Mouse (Mus musculus) liver, embryonic 11.5 days (tissue): ENCODE data around the gene Trappc2. TPM values are rescaled to one million over a fixed set of nuclear protein-coding genes. Genes with fewer than 3 reads are reported as not detected.

ENCODE experiments used
- ATAC-seq: fragments of 200-750 bp; cut with Nextera tagmentation; replicated peaks from 2 replicates; pipeline ENCODE4 v1.8.0; 2017; ENCODE audit warnings: moderate number of reproducible peaks, mild to moderate bottlenecking, moderate TSS enrichment, moderate library complexity; ENCODE audit not compliant: low FRiP score
- DNase-seq: peaks from one replicate; pipeline ENCODE4 v3.0.0-alpha.2; 2017; ENCODE audit warnings: low spot score
- H3K27ac ChIP-seq: fragments of 300-500 bp; sonication (generic); 2 replicates; pipeline ENCODE4 v1.5.1; 2014; ENCODE audit warnings: mild to moderate bottlenecking, low read depth, low read length, control low read depth
- H3K27me3 ChIP-seq: fragments of 300-500 bp; sonication (generic); replicated peaks from 2 replicates; pipeline ENCODE4 v1.6.1; 2014; ENCODE audit warnings: low read length, mixed read lengths; ENCODE audit not compliant: control insufficient read depth, insufficient read depth
- H3K36me3 ChIP-seq: fragments of 300-500 bp; sonication (generic); 2 replicates; pipeline ENCODE4 v1.6.1; 2014; ENCODE audit warnings: mild to moderate bottlenecking, low read length, moderate library complexity, mixed read lengths; ENCODE audit not compliant: control insufficient read depth, insufficient read depth
- H3K4me1 ChIP-seq: fragments of 300-500 bp; sonication (generic); replicated peaks from 2 replicates; pipeline ENCODE4 v1.6.1; 2014; ENCODE audit warnings: low read length, mixed read lengths; ENCODE audit not compliant: control insufficient read depth, insufficient read depth
- H3K4me2 ChIP-seq: fragments of 300-500 bp; sonication (generic); 2 replicates; pipeline ENCODE4 v1.6.1; 2014; ENCODE audit warnings: mild to moderate bottlenecking, control low read depth, moderate library complexity
- H3K4me3 ChIP-seq: fragments of 300-500 bp; sonication (generic); 2 replicates; pipeline ENCODE4 v1.5.1; 2014; ENCODE audit warnings: low read depth, low read length, control low read depth
- H3K9ac ChIP-seq: fragments of 300-500 bp; sonication (generic); 2 replicates; pipeline ENCODE4 v1.6.1; 2014; ENCODE audit warnings: low read depth, low read length, control low read depth
- H3K9me3 ChIP-seq: fragments of 300-500 bp; sonication (generic); 2 replicates; pipeline ENCODE4 v1.6.1; 2016; ENCODE audit warnings: low read length, inconsistent platforms, mixed read lengths; ENCODE audit not compliant: control insufficient read depth
- WGBS: fragments of 180-500 bp; shearing (Covaris S2); extraction: QIAGEN DNeasy Blood & Tissue Kit; methylation state at CpG from one replicate; pipeline ENCODE4 v1.1.7; 2014; 5-methylcytosine and 5-hydroxymethylcytosine counted together
- polyA plus RNA-seq: library from polyadenylated mRNA; unstranded; fragments of >200 nt; fragmentation: Nextera tagmentation; extraction: Ambion mirVana; gene quantifications from 2 replicates; pipeline ENCODE4 v1.2.1, GENCODE M21; 2014

The Trappc2 gene
- polyA plus RNA-seq = 24.0 and 25.4 TPM in 2 replicates

GRCm38 (mm10) chrX:166440036-166440615 lies at the start of gene Trappc2:
TSS of gene Trappc2 (plus strand) at chrX:166440574.
- no peak for DNase-seq
- H3K27me3 ChIP-seq = peaks cover 18% of the 10 kb centered on the region
- peak within 1 kb of the TSS; percentile 68 for H3K4me2 ChIP-seq
- peak within 1 kb of the TSS; percentile 71 for H3K27ac ChIP-seq
- ATAC-seq = peak; percentile 71
- no peaks in the 10 kb centered on the region; the same call in 1 of the 2 replicates for H3K4me1 ChIP-seq
- peak within 1 kb of the TSS; percentile 65 for H3K4me3 ChIP-seq
- WGBS = 11% methylated on average over 33 of the region's 36 CpGs
- H3K9ac ChIP-seq = peak within 1 kb of the TSS; percentile 77
- no peaks in the 10 kb centered on the region for H3K36me3 ChIP-seq
- H3K9me3 ChIP-seq = no peaks in the 10 kb centered on the region

GRCm38 (mm10) chrX:166393753-166394152 lies 46.6 kb upstream of the Trappc2 start:
- H3K27ac ChIP-seq = no peak overlapping the region
- H3K4me1 ChIP-seq = no peaks in the 10 kb centered on the region
- H3K4me3 ChIP-seq = no peak overlapping the region
- no peak for ATAC-seq
- H3K36me3 ChIP-seq = no peaks in the 10 kb centered on the region; the same call in 1 of the 2 replicates
- H3K9ac ChIP-seq = no peak overlapping the region
- no peak overlapping the region for H3K4me2 ChIP-seq
- no peaks in the 10 kb centered on the region; the same call in 1 of the 2 replicates for H3K27me3 ChIP-seq
- H3K9me3 ChIP-seq = no peaks in the 10 kb centered on the region
- DNase-seq = no peak
- 71% methylated on average over 1 of the region's 1 CpGs for WGBS

GRCm38 (mm10) chrX:166407865-166408264 lies 32.5 kb upstream of the Trappc2 start:
- ATAC-seq = peak; percentile 80
- Histone ChIP-seq H3K27ac (no peak overlapping the region), H3K27me3 (peaks cover 3% of the 10 kb centered on the region; the same call in 1 of the 2 replicates), H3K4me1 (no peaks in the 10 kb centered on the region), H3K4me2 (no peak overlapping the region), H3K9ac (no peak overlapping the region), H3K9me3 (no peaks in the 10 kb centered on the region), H3K4me3 (no peak overlapping the region), H3K36me3 (no peaks in the 10 kb centered on the region)
- no peak for DNase-seq

DNA sequence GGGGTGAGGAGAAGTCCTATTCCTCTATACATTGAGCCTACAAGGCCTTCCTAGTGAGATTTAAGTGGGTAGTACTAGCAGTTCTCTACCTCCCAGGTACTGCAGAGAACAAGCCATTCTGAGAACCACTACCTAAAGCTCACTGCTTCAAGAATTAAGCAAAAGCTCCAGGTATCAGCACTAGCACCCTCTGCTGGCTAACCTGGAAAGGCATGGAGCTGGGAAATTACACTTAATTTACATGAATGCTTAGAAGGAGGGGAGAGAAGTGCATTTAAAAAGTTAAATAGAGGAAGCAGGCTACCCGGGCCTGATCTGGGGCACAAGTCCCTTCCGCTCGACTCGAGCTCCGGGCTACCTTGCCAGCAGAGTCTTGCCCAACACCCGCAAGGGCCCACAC lies 24.2 kb upstream of the Trappc2 start:
- no peaks in the 10 kb centered on the region for H3K36me3 ChIP-seq
- no peak for DNase-seq
- H3K9ac ChIP-seq = no peak overlapping the region
- ATAC-seq = no peak
- no peaks in the 10 kb centered on the region for H3K9me3 ChIP-seq
- no peaks in the 10 kb centered on the region for H3K4me1 ChIP-seq
- H3K27me3 ChIP-seq = no peaks in the 10 kb centered on the region
- 84% methylated on average over 5 of the region's 6 CpGs for WGBS
- no peak overlapping the region for H3K27ac ChIP-seq
- no peak overlapping the region for H3K4me3 ChIP-seq
- no peak overlapping the region for H3K4me2 ChIP-seq

- no peaks in the 10 kb centered on the region for H3K9me3 ChIP-seq
- no peak overlapping the region for H3K4me2 ChIP-seq
- H3K4me1 ChIP-seq = no peaks in the 10 kb centered on the region
- 79% methylated on average over 2 of the region's 2 CpGs for WGBS
- H3K36me3 ChIP-seq = no peaks in the 10 kb centered on the region
- peaks cover under 1% of the 10 kb centered on the region; the same call in 1 of the 2 replicates for H3K27me3 ChIP-seq
- no peak overlapping the region for H3K4me3 ChIP-seq
- ATAC-seq = no peak
- H3K9ac ChIP-seq = no peak overlapping the region
- H3K27ac ChIP-seq = no peak overlapping the region
- DNase-seq = no peak
Measured at GRCm38 (mm10) chrX:166434812-166435211, 5.6 kb upstream of the Trappc2 start.

- DNase-seq (peak; percentile 73), ATAC-seq (peak; percentile 98)
- 15% methylated on average over 40 of the region's 44 CpGs for WGBS
- peak within 1 kb of the TSS; percentile 71 for H3K27ac ChIP-seq
- no peaks in the 10 kb centered on the region; the same call in 1 of the 2 replicates for H3K4me1 ChIP-seq
- H3K9ac ChIP-seq = peak within 1 kb of the TSS; percentile 77
- H3K27me3 ChIP-seq = peaks cover 18% of the 10 kb centered on the region
- H3K4me3 ChIP-seq = peak within 1 kb of the TSS; percentile 65
- H3K9me3 ChIP-seq = no peaks in the 10 kb centered on the region
- H3K4me2 ChIP-seq = peak within 1 kb of the TSS; percentile 68
- no peaks in the 10 kb centered on the region for H3K36me3 ChIP-seq
Measured at GRCm38 (mm10) chrX:166440616-166441063, 266 bp downstream of the Trappc2 start, which contains the start of gene Ofd1. TSS of gene Ofd1 (minus strand) at chrX:166440704.

- ATAC-seq (no peak), DNase-seq (no peak)
- 66% methylated on average over 3 of the region's 3 CpGs for WGBS
- Histone ChIP-seq H3K4me3 (no peak overlapping the region), H3K9ac (no peak overlapping the region), H3K27ac (no peak overlapping the region), H3K27me3 (peaks cover 21% of the 10 kb centered on the region), H3K4me2 (no peak overlapping the region), H3K4me1 (no peaks in the 10 kb centered on the region; the same call in 1 of the 2 replicates), H3K36me3 (no peaks in the 10 kb centered on the region), H3K9me3 (no peaks in the 10 kb centered on the region)
Measured at GRCm38 (mm10) chrX:166444552-166444951, 4.2 kb downstream of the Trappc2 start.

- Histone ChIP-seq H3K27ac (no peak overlapping the region), H3K9ac (no peak overlapping the region)
Measured at GRCm38 (mm10) chrX:166453532-166453931, 13.2 kb downstream of the Trappc2 start.

GRCm38 (mm10) chrX:166454331-166454730 lies 14.0 kb downstream of the Trappc2 start:
- DNase-seq = no peak
- Histone ChIP-seq H3K9ac (no peak overlapping the region), H3K4me1 (no peaks in the 10 kb centered on the region), H3K27ac (no peak overlapping the region), H3K27me3 (no peaks in the 10 kb centered on the region; the same call in 1 of the 2 replicates), H3K9me3 (no peaks in the 10 kb centered on the region), H3K36me3 (0 out of 2 replicates have a peak, but pooled peaks cover 4% of the 10 kb centered on the region), H3K4me3 (no peak overlapping the region), H3K4me2 (no peak overlapping the region)
- no peak for ATAC-seq
- WGBS = 65% methylated on average over 3 of the region's 3 CpGs

More at GRCm38 (mm10) chrX:166453532-166453931, 13.2 kb downstream of the Trappc2 start:
- WGBS = 66% methylated on average over 6 of the region's 6 CpGs
- DNase-seq = no peak
- peaks cover 3% of the 10 kb centered on the region for H3K27me3 ChIP-seq
- no peak overlapping the region for H3K4me3 ChIP-seq
- no peak overlapping the region for H3K4me2 ChIP-seq
- no peaks in the 10 kb centered on the region for H3K9me3 ChIP-seq
- 0 out of 2 replicates have a peak, but pooled peaks cover 4% of the 10 kb centered on the region for H3K36me3 ChIP-seq
- no peak for ATAC-seq
- H3K4me1 ChIP-seq = no peaks in the 10 kb centered on the region
